Mouse (Mus musculus) embryo, embryonic 10.5 days (tissue): Measurements from ENCODE around the gene Srf.

Source experiments
- DNase-seq: peaks from one replicate; pipeline ENCODE4 v3.0.0-alpha.2; 2015; ENCODE audit warnings: low spot score

The Srf gene

DNA sequence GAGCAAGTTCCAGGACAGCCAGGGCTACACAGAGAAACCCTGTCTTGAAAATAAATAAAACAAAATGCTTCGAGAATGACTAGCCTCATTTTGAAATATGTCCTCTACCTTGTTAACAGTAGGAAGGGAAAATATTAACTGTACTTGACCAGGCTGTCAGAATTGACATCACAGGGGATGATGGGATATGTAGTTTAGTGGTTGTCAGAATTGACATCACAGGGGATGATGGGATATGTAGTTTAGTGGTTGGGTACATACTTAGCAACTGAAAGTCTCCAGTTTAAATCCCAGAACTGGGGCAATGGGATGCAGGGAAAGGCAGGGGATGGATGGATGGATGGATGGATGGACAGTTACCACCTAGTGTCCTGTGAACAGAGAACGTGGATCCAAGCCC lies 42.6 kb downstream of the Srf start:
- DNase-seq = no peak

DNA sequence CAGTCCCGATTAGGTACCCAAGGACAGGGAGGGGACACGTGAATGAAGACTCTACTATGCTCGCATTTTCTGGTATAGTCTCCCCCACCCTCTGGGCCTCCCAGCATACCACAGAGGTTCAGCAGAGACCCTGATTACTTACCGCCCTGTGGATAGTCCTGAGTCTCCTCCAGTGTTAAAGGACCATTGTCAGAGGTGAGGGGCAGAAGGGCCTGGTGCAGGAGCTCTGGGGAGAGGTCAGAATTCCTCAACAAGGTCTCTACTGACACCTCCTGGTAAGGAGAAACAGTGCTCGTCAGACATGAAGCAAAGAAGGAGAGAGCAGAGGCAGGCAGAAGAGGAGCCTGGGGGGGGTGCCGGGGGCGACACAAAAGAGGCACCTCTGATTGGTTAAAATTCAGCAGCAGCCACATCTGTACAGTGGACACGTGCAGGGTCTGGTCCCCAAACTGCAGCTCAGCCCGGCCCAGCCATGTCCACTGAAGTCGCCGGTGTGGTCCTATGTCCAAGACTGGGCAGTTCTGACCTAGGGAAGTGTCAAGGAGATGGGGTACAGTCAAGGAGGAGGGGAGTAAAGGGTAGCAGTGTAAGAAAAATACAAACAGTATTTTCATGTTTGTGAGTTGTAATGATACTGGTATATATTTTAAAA lies 44.8 kb downstream of the Srf start:
- peak; percentile 74 for DNase-seq

DNA sequence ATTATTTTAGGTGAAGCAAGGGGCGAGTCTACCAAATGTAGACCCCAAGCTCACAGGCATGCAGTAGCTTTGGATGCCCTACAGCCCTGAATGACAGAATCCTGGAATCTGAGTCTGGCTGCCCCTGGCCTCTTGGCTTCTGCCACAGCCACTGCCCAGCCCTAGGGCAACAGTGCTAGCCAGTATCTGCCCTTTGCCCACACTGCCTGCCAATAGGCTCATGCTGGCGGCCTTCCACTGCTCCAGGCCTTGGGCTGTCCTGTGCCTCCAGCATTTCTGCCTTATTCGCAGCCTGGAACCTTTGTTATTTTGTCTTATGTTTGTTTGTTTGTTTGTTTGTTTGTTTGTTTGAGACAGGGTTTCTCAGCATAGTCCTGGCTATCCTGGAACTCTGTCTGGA lies 50.4 kb downstream of the Srf start:
- DNase-seq = no peak

DNA sequence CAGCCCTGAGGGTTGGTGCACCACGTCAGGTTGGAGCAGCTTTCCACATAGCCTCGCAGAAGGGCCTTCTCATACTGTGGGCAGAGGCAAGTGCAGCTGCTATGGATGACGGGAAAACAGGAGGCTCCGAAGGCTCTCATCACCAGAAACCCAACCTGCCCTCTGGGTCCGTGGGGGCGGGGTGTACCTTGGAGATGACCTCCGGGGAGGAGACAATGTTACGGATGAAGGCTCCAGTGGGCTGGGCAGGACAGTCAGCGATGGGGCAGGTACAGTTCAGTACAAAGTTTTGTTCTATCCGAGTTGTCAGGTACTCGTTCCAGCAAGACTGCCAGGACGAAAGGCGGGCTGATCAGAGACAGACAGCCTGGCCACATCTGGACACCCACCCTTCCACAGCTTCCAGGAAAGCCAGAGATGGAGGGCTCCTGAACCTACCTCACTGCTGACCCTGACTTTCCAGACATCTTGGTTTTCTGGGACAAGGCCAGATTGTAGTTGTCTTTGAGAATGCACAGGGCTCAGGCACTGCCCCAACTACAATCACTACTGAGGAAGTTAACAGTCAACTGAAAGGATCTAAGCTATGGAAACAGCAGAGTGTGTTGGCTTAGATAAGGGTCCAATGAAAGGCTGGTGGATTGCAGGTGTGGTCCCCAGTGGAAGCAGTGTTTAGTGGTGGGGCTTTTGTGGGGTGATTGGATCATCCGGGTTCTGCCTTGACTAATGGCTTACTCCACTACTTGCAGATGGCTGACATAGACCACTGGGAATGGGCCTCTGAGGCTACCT lies 51.9 kb downstream of the Srf start:
- no peak for DNase-seq

DNA sequence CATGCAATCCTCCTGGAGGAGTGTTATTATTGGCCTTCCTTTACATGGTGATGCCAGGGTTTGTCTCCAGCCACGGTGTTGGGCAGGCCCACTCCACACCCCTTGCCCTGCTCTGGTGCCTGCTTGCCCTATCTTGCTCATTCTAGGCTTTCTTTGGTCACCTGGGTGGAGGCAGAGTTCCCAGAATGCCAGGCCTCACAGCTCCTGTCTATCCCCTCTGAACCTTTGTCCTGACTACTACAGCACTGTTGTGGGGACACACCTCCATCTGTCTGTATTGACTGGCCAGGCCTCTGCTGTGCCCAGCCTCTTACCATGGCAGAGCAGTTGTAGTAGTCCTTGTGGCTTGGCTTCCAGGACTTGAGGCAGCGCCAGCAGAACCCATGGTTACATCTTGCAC lies 53.2 kb downstream of the Srf start:
- no peak for DNase-seq
